Mouse (Mus musculus) cortical plate, adult 2 months (tissue): ENCODE data around the gene Gga1.

Experiments used
- CTCF ChIP-seq: fragments of 200-500 bp; IDR thresholded peaks from 2 replicates; pipeline ENCODE4 v1.5.1; 2011; ENCODE audit warnings: mild to moderate bottlenecking, control low read depth, low read length; ENCODE audit not compliant: insufficient read depth; ENCODE audit errors: extremely low read depth
- POLR2A ChIP-seq: fragments of 200-500 bp; IDR thresholded peaks from 2 replicates; pipeline ENCODE4 v1.6.1; 2011; ENCODE audit warnings: mild to moderate bottlenecking, low read length, control low read depth; ENCODE audit not compliant: insufficient read depth; ENCODE audit errors: extremely low read depth

DNA sequence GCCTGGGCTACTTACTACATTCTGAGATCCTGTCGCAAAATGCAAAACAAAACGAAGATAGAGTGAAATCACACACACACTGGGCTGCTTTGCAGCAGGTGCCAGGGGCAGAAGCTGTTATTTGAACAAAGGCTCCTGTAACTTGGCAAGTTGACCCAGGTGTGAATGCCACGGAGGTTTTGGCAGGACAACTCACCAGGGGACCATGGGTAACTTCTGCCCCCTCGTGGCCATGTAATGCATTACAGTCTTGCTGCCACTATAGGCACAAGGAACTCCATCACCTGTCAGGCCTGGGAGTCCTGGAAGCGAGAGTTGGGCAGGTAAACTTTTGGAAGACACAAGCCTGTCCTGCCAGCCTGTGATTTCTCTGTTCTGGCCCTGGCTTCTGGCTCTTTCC is 28.5 kb upstream of the Gga1 start:
- TF ChIP-seq POLR2A (no peak), CTCF (peak; percentile 83)
